Mouse (Mus musculus): Measurements from ENCODE around the gene Ccdc39. TPM values are rescaled to one million over a fixed set of nuclear protein-coding genes. Genes with fewer than 3 reads are reported as not detected.

Ccdc39 gene
- total RNA-seq (2021) = under 1 TPM; 0.11 to 0.19 TPM

- DNase-seq = peak; percentile 55 to 69
- intact Hi-C loops (cut with DNase I) = no loop called here
Observed at GRCm38 (mm10) chr3:33843801-33844632, at the start of gene Ccdc39. Gene Ccdc39 (minus strand): TSS chr3:33844310.

- intact Hi-C loops (cut with DNase I) = no loop called here
- no peak for DNase-seq
Observed at GRCm38 (mm10) chr3:33893433-33893832, 49.3 kb upstream of the Ccdc39 start.

DNA sequence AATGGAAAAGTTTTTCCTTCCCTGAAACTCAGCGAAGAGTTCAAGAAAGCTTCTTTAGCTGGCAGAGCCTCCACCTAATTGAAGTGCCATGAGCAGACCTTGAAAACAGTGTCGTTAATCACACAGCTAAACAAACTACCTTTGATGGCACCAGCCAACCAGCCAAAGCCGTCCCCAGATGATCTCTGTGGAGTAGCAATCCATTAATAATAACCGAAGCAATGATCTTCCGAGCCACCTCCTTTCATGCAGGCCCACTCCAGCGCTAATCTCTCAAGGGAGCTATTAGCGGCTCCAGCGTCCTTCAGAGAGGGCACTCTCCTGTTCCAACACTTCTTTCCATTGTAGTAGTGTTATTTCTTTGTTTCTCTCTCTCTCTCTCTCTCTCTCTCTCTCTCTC lies 43.3 kb upstream of the Ccdc39 start:
- intact Hi-C loops (cut with DNase I) = no loop called here
- no peak for DNase-seq

GRCm38 (mm10) chr3:33883105-33883504 lies 39.0 kb upstream of the Ccdc39 start:
- intact Hi-C loops (cut with DNase I) = no loop called here
- DNase-seq = no peak

DNA sequence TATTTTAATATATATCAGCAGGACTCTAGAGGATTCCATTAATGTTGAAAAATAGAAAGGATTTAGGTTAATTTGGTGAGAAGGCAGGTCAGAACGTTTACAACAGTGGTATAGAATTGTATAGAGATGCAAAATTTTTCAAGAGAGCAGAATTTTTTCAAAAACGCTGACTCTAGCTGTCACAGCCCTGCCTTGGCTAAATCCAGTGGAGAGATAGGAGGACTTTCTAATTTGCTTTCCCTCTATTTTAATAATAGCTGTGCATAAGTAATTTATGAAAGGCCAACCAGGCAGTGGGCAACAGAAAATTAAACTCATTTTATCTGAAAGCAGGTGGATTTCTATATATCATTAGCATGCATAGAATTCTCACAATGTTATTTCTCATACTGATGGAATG lies 38.6 kb upstream of the Ccdc39 start:
- intact Hi-C loops (cut with DNase I) = no loop called here
- no peak for DNase-seq

GRCm38 (mm10) chr3:33878661-33879060 lies 34.6 kb upstream of the Ccdc39 start:
- intact Hi-C loops (cut with DNase I) = no loop called here
- no peak for DNase-seq

DNA sequence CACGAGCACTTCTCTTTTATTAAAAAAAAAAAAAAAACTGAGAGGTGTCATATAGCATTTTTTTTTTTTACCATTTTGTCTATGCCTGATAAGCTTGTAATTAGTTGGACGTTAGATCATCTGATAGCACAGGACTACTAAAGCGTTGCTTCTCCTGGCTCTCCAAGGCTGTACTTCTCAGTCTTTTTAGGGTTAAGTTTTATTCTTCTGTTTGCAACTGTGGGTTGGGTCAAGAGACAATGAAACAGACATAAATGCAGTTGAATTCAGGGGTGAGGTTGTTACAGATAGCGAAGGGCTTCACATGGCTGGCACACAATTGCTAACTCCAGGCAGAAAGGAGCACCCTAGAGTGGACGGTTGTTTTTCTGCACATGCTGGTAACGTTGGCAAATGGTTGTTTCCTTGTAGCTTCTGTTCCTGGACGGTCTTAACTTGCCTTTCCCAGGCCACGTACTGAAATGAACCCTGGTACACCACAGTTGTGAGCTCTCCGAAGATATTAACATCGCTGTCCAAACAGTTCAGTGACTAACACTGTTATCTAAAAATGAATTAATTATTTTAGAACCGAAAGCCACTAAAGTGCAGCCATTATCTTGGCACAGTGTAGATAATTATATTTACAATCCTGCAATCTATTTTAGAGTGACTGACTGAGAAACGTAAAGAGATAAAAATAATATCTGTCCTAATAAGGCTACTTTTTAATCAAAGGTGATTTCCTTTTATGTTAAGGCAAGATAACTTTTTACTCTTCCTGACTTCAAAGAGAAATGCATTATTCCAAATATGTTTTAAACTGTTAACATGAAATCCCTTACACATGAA lies 30.6 kb upstream of the Ccdc39 start:
- no peak for DNase-seq
- intact Hi-C loops (cut with DNase I) = no loop called here

DNA sequence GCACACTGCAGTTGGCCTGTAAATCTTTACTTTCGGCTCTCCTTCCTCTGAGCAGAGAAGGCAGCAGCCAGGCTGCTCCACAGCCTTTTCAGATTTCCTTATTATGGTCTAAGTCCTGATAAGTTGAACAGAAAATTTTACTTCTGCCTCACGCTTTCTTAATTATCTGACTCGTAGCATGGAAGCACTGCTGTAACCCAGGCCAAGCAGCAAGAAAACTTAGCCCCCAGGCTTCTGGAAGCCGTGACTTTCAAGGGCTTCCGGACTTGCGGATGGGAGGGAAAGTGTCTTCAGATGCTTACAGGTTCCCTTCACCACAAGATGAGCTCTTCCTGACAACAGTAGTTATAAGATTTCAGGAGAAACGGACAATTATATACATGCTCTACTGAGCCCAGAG lies 29.7 kb upstream of the Ccdc39 start:
- intact Hi-C loops (cut with DNase I) = no loop called here
- no peak for DNase-seq

DNA sequence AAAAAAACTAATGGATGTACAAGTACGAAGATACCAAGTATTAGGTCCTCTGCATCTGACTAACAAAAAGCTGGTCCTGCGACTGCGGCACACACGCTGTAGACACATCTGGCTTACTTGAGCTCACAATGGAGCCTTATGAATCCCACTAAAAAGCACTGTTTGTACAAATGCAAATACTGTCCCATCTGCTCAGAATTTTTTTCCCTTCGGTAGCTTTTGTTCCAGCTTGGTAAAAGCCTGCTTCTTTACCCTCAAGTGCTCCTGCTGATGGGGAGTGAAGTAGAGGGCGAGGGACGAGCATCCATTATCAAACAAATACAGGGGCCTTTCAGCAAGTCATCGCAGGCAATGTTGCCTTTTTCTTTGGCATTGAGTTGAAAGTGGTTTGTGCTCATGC lies 29.3 kb upstream of the Ccdc39 start:
- intact Hi-C loops (cut with DNase I) = no loop called here
- no peak for DNase-seq

- DNase-seq = no peak
- intact Hi-C loops (cut with DNase I) = no loop called here
Observed at GRCm38 (mm10) chr3:33864000-33864540, 20.0 kb upstream of the Ccdc39 start.

- no peak for DNase-seq
- intact Hi-C loops (cut with DNase I) = no loop called here
Observed at GRCm38 (mm10) chr3:33858939-33859338, 14.8 kb upstream of the Ccdc39 start.

DNA sequence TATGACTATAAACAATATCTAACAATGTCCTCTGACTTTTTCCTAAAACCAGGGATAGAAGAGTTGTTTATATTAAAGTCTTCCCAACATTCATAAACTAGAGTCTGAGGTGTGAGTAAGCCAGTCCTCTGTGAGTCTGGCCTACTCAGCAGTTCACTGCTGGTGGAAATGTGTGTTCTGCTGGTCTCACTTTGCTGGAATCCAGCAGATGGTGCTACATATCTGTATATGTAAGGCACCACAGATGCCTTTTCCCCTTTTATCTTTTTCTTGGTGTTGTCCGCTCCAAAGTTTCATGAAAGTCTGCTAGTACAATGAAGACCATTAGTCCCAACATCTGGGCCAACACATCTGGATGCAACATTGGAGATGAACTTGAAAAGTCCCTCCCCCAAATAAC lies 9.0 kb upstream of the Ccdc39 start:
- DNase-seq = no peak
- intact Hi-C loops (cut with DNase I) = no loop called here

DNA sequence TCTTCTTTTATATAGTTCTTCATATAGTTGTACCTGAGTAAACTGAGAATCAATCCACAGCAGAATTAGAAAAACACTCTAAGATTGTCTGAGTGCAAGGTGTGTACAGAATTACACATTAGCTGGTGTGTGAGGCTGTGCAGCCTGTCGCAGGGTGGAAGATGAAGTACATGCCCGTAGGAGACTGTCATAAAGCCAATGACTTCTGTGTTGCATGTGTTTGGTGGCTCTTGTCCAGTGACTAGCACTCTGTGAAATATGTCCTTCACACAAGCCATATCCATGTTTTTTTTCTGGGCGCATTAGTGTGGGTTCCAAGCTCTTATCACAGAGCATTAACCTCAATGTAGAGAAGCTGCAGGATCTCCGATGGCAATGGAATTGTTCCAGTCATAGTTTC lies 6.7 kb upstream of the Ccdc39 start:
- intact Hi-C loops (cut with DNase I) = no loop called here
- no peak for DNase-seq

- intact Hi-C loops (cut with DNase I) = no loop called here
- no peak for DNase-seq
Observed at GRCm38 (mm10) chr3:33846639-33847038, 2.5 kb upstream of the Ccdc39 start.

DNA sequence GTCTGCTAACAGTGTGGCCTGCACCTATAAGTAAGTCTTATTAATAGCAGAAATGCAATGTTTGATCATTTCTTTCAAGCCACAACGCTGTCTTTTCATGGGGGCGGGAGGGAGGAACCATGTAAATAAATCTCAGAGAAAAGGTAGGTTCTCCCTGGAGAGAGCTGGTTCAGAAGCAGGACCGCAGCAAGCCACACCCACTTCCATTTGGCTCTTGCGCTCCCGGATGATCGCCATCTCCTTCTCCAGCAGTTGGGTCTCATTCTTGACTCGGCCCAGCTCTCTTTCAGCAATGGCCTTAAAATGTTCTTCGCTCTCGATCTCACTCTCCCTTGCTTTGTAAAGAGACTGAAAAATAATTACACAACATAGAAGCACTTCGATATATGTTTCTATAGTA lies 5.2 kb downstream of the Ccdc39 start:
- intact Hi-C loops (cut with DNase I) = no loop called here
- DNase-seq = no peak

GRCm38 (mm10) chr3:33836576-33836975 lies 7.5 kb downstream of the Ccdc39 start:
- intact Hi-C loops (cut with DNase I) = no loop called here
- no peak for DNase-seq

- no peak for DNase-seq
- intact Hi-C loops (cut with DNase I) = no loop called here
Observed at GRCm38 (mm10) chr3:33832351-33832750, 11.8 kb downstream of the Ccdc39 start.

DNA sequence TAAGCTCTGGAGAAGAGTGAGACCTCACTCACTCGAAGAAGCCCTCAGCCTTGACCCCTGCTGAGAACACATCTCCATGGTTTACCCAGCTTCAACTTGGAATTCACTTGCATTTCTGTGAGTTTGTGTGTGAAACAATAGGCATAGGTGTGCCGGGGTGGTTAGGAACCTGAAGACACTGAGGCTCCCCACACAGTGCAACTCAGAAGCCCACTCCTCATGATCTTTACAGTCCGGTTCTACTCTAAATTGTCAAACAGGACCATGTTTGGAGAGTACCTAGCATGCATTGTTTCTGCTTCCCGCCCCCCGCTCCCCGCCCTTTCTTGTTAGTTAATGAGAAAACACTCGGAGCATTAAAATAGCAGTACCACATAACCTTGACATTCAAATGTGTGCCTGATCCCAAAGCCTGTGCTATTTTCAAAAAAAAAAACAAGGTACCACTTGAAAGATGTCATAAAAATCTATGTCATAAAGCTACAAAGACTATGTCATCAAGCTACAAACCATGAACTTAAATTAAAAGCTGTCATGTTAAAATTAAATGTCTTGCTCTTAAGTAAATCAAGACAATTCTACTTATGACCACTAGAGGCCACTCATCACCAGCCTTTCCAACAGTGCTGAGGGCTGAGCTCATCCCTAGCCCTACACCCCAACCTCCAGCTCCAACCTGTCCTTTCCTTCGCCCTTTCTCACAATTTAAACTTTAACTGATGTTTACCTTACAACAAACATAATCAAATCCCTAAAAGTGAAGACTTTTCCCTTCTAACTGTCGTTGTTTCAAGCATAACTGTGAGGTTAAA lies 19.8 kb downstream of the Ccdc39 start:
- intact Hi-C loops (cut with DNase I) = loop anchor here (1.0 to 10.0 kb wide), 4 partner anchors 95 to 1660 kb away; no protein-coding TSS in a partner anchor
- peak in 1 of 2 experiments; percentile 8 for DNase-seq

DNA sequence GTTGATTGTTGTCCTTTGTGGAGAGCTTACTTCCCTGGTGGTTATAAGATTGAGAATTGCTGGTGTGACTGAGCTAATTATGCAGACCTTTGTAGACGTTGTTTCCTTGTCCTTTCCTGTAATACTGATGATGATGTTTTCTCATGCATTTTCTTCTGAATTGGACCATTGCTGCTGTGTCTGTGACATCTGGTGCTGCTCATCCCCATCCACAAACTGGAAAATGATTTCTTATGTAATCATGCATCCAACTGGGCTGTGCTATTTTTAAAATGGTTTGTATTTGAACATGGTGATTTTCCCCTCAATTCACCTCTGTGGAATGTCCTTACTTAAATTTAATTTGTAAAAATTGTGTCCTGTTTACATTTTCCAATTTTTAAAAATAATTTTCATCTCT lies 37.0 kb downstream of the Ccdc39 start:
- intact Hi-C loops (cut with DNase I) = no loop called here

GRCm38 (mm10) chr3:33800513-33800820 lies 43.6 kb downstream of the Ccdc39 start:
- DNase-seq = no peak
- intact Hi-C loops (cut with DNase I) = loop anchor here (5.0 kb wide), 1 partner anchor 217 kb away; the partner anchor contains the start of gene Fxr1

More for the DNA sequence above, 37.0 kb downstream of the Ccdc39 start:
- no peak for DNase-seq
